Mouse (Mus musculus) embryo, embryonic 10 days (tissue): ENCODE results near the gene RPS10-NUDT3.

Experiments used
- DNase-seq: peaks from one replicate; pipeline ENCODE4 v3.0.0-alpha.2; 2015; ENCODE audit warnings: low spot score

The RPS10-NUDT3 gene

GRCm38 (mm10) chr17:27554062-27554960 lies 80.7 kb downstream of the RPS10-NUDT3 start:
- no peak for DNase-seq

- DNase-seq, result no peak
Observed at GRCm38 (mm10) chr17:27552215-27553201, 82.5 kb downstream of the RPS10-NUDT3 start.

- no peak for DNase-seq
Observed at GRCm38 (mm10) chr17:27551393-27551940, 83.6 kb downstream of the RPS10-NUDT3 start.

- no peak for DNase-seq
Observed at GRCm38 (mm10) chr17:27549234-27549633, 85.8 kb downstream of the RPS10-NUDT3 start.

- DNase-seq, result no peak
Observed at GRCm38 (mm10) chr17:27547253-27547868, 87.7 kb downstream of the RPS10-NUDT3 start.

- no peak for DNase-seq
Observed at GRCm38 (mm10) chr17:27546574-27547085, 88.4 kb downstream of the RPS10-NUDT3 start.

GRCm38 (mm10) chr17:27545991-27546390 lies 89.0 kb downstream of the RPS10-NUDT3 start:
- DNase-seq, result no peak

- DNase-seq, result no peak
Observed at GRCm38 (mm10) chr17:27544551-27544950, 90.5 kb downstream of the RPS10-NUDT3 start.

GRCm38 (mm10) chr17:27541984-27542383 lies 93.0 kb downstream of the RPS10-NUDT3 start:
- DNase-seq, result no peak

GRCm38 (mm10) chr17:27541261-27541660 lies 93.8 kb downstream of the RPS10-NUDT3 start:
- DNase-seq, result no peak

- DNase-seq, result peak; percentile 97
Observed at GRCm38 (mm10) chr17:27534718-27535117, 100.3 kb downstream of the RPS10-NUDT3 start.

GRCm38 (mm10) chr17:27533354-27533753 lies 101.7 kb downstream of the RPS10-NUDT3 start:
- DNase-seq, result no peak

- DNase-seq, result no peak
Observed at GRCm38 (mm10) chr17:27532095-27532494, 102.9 kb downstream of the RPS10-NUDT3 start.
